Mouse (Mus musculus) WW6 (cell line): ENCODE results near the gene Rab8a.
A peak's percentile ranks its signal among the peaks of the same experiment; 100 is the strongest.

ENCODE experiments used
- DNase-seq: peaks from one replicate; pipeline ENCODE4 v3.0.0-alpha.2; 2013; ENCODE audit warnings: low read depth, low spot score

The Rab8a gene

DNA sequence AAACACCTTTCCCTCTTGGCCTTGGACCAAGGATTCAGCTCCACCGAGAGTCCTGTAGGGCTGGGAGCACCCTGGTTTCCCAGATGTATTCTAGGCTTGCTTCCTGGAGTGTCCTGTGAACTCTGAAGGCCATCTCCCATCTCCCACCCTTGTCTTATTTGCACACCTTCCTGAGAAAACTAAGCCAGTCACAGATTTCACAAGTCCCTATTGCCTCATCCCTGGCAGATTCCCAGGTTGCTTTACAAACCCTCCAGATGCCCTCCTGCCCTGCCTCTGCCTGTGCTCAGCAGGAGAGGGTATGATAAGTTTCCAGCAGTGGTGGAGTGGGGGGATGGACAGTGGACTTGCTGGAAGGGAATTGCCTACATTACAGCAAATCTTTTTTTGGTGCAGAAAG is 14.9 kb upstream of the Rab8a start:
- DNase-seq = no peak

DNA sequence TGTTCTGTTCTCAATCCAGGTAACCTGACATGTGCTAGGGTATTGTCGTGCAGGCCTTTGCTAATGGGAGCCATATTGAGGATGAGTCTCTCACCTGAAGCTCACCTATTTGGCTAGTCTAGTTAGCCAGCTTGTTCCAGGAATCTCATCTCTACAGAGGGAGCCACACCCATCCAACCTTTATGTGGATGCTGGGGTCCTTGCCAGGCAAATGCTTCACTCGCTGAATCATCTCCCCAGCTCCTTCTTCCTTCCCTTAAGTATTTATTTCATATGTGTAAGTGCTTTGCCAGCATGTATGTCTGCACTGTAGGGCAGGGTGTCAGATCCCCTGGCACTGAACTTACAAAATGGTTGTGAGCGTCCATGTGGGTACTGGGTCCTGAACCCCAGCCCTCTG is 14.4 kb upstream of the Rab8a start:
- DNase-seq = no peak

GRCm38 (mm10) chr8:72147266-72147665 is 13.7 kb upstream of the Rab8a start:
- no peak for DNase-seq

GRCm38 (mm10) chr8:72149056-72149455 is 11.9 kb upstream of the Rab8a start:
- DNase-seq = no peak

DNA sequence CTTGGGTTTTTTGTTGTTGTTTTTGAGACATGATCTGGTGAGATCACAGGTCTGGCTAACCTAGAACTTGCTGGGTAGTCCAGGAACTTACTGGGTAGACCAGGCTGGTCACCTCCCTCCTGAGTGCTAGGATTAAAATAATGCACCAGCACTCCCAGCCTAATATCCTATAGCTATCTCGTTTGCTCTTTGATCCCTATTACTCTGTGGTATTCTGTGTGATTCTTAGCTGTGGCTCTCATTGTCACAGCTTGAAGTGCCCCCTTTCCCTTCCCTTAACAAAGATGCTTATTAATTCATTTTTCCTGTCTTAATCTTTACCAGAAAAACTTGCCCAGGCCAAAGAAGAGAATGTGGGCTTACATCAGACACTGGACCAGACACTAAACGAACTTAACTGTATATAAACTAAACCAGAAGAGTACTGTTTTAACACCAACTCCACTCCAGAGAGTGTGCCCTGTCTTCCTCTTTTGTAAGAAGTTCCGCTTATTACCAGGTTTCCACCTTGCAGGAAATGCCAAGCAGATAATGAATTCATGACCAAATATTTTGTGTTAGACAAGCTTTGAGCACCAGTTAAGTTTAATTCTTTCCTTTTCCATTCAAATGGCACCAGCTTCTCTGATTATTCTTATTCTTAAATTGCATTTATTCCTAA is 9.5 kb upstream of the Rab8a start:
- no peak for DNase-seq

DNA sequence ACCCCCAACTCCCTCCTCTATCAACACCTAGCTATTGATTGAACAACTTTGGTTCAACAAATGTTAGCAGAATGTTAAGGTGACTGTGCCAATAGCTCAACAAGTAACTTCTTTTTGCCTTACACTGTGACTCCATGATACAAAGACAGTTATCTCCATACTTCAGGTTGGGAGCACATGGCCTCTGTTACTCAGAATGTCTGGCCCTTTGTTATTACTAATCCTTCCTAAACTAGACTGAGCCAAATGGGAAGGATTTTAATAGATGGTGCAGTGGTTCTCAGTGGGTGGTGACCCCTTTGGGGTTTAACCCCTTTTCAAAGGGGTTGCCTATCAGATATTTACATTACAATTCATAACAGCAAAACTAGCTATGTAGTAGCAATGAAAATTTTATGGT is 7.6 kb upstream of the Rab8a start:
- no peak for DNase-seq

DNA sequence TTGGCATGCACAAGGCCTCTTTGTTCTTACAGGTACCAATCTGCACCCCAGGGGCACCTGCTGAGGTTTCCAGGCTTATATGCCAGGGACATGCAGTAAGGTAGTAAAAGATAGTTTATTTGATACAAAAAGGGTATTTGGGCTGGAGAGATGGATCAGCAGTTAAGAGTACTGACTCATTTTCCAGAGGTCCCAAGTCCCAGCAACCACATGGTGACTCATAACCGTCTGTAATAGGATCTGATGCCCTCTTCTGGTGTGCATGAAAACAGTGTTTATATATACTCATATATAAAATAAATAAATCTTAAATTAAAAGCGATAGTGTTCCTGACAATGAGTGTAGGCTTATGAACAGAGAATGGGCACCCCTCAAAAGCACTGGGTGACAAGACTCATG is 2.9 kb upstream of the Rab8a start:
- DNase-seq = no peak

DNA sequence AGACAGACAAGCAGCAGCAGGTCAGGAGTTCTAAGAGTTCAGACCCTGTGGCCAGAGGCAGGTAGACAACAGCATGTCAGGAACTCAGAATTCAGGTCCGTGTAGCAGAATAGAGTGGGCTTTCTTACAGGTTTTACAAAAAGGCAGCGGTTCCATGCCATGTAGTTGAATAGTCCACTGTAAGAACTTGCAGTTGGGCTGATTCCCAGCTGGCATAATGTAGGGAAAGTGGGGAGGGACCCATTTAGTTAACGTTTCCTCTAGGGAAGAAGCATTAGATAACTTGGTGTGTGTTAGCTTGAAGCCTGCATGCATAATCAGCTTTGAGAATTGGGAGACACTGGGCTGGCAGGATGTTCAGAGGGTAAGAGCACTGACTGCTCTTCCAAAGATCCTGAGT is 2.3 kb upstream of the Rab8a start:
- no peak for DNase-seq

DNA sequence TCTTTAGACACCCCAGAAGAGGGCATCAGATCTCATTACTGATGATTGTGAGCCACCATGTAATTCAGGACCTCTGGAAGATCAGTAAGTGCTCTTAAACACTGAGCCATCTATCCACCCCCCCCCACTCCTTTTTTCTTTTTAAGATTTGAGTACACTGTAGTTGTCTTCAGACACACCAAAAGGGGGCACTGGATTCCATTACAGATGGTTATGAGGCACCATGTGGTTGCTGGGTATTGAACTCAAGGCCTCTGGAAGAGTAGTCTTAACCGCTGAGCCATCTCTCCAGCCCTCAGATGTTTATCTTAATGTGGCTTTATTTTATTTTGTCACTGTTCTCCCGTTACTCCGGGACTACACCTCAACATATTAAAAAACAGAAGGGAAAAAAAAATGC is 993 bp upstream of the Rab8a start:
- DNase-seq = no peak

- DNase-seq = no peak
These were observed 1.8 kb downstream of the Rab8a start for GRCm38 (mm10) chr8:72162821-72163220.

DNA sequence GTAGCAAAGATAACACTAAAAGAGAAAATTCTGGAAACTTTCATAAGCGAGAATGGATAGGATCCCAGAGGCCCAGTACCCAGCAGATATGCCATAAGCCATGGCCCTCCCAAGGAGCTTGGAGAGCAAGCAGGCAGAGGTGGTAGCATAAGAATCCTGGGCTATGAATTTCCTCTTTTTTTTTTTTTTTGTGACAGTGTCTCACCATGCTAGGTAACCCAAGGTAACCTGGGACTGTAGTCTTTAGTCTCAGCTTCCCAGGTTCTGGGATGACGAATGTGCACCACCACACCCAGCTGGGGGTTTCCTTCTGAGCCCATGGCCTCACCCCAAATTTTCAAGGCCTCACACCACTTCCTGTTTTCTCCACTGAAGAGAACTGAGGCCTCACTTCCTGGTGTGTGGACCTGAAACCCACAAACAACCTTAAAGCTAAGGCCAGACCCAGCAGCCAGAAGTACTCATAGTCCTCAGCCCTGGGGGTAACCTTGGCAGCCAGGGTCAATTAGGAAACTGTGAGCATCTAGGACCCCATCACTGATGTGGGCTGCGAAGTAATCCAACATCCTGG is 8.2 kb downstream of the Rab8a start:
- no peak for DNase-seq

GRCm38 (mm10) chr8:72169681-72170249 is 8.8 kb downstream of the Rab8a start:
- DNase-seq = no peak

- no peak for DNase-seq
These were observed 16.4 kb downstream of the Rab8a start for GRCm38 (mm10) chr8:72177346-72177925.

DNA sequence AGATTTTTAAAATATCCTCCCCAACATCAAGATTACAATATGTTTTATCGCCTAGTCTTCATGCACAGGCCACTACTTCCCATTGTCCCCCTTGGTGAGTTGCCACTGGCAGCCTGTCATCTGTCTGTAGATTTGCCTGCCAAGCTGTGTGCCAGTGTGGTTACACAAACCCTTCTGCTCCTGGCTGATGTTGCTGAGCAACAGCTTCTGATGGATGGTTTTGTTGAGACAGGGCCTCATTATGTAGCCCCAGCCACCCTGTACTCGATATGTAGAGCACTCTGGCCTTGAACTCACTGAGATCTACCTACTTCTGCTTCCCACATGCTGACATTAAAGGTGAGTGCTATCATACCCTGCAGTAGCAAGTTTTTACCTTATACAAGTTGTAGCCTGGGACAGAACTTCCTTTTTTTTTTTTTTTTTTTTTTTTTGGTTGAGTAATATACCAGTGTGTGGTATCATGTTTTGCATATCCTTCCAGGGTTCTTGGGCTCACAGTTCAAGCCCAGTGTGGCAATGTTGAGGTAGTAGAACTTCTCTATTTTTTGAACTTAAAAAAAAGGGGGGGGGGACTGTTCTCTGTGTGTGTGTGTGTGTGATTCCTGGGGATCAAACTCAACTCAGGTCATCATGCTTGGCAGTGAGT is 22.7 kb downstream of the Rab8a start:
- no peak for DNase-seq

DNA sequence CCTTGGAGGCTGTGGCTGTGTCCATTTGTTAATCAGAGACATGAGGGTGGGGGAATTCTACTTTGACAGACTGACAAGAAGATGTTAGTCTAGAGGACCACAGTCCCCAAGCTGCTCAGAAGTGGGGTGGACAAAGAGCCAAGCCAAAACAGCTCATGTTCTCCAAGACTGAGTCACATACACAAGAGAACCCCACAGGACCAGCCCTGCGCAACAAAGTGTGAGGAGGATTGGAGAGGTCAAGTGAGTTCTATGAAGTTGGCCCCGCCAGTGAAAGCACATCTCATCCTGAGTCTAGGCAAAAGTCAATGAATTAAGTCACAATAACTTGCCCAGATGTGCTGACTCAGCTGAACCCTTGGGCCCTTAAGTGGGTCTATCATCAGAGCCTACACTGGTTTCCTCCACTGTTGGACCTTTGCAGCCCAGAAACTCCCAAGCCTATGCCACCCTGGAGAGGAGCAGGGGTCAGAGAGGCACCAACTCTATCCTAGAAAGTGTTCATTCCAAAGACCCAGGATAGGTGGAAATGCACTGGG is 26.9 kb downstream of the Rab8a start:
- no peak for DNase-seq

- DNase-seq = peak; percentile 74
These were observed 28.6 kb downstream of the Rab8a start, which contains the start of gene Hsh2d for GRCm38 (mm10) chr8:72189417-72190214. Gene Hsh2d (plus strand): TSS chr8:72189638.

DNA sequence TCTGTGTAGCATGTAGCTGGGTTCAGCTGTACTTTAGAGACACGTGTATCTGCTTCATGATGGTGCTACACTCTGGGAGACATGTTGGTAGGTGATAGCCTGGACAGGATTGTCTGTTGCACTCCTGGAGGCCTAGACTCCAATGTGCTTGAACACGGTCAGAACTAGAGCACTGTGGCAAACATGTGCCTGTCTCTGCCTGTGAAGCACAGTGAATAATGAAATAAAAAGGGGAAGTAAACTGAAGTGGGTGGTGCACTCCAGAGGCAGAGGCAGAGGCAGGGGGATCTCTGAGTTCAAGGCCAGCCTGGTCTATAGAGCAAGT is 29.2 kb downstream of the Rab8a start:
- no peak for DNase-seq

DNA sequence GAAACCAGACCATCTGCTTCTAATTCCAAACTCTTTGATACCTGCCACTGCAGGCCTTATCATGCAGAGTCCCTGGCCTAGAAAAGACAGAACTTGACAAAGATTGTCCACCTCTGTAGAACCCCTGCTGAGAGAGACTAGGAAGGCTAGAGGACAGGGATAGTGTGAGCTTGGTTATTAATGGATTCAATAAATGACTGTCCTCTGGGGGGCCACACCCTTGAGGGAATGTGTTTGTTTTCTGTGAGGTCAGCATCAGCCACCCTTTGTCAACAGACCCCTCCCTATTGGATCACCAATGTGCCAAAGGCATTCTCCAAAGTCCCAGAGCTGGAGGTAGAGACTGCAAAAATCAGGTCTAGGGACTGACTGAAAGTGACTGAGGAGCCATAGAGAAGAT is 31.1 kb downstream of the Rab8a start:
- DNase-seq = no peak

DNA sequence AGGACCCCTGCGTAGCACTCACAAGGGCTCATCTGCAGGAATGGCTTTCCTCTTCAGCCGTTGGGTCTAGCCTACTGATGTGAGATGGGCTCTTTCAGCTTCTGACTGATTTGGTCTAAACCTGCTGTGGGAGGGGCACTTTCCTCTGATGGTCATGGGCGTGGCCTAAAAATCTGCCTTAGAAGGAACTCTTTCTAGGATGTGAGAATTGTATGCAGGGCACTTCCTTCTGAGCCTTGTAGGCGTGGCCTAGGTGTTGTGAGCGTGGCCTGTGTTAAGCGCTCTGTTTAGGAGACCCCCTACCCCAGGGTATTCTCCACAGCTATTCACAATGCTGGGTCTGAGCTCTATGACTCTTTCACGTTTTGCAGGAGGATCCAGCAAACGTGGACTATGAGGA is 37.0 kb downstream of the Rab8a start:
- DNase-seq = peak; percentile 82

- no peak for DNase-seq
These were observed 47.6 kb downstream of the Rab8a start for GRCm38 (mm10) chr8:72208582-72208981.

DNA sequence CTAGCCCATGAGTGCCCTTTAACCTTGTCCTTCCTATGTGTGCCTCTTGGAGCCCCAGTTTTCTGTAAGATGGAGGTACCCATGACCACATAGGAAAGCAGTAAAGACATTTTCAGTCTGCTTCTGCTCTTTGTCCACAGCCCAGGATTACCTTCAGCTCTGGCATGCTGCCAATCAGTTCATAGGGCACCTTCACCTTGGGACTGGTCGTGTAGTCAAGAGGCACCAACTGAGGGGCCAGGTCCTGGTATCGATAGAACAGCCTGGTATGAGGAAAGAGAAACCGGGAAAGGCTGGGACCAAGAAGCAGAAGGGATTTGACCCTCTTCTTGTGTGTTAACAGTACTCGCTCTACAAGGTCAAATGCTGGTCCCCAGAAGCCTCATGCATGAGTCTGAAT is 49.2 kb downstream of the Rab8a start:
- no peak for DNase-seq

DNA sequence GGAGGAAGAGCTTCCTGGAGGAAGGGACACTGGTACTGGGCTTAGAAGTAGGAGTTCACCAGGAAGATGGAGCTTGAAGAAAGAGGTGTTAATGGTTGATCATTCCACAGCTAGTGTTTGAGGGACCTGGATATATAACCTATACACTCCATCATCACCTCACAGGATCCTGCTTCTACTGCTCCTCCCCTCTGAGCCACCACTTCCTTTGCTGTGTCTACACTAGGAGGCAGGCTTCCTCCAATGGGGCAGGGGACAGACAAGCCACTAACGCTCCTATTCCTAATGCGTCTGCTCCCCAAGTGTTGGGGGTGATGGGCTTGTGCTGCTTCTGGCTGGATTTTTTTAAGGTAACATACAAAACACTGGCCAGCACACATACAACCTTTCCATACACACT is 49.7 kb downstream of the Rab8a start:
- no peak for DNase-seq
